10 mouse cellular contexts compared by ENCODE assay signal in genomic region chr11:82035356-82035755, GRCm38 (mm10). TPM values are rescaled to one million over a fixed set of nuclear protein-coding genes. Genes with fewer than 3 reads are reported as not detected.
DNase-seq lines count a peak whose midpoint lies in the region; ATAC-seq and TF ChIP-seq lines count a peak whose summit lies in the region.
"Had no signal": no experiment of that assay in that cellular context is flagged by ENCODE, and none has a peak within 500 bp of the region (broad histone marks: within the 10 kb centered on the region; RNA-seq: fewer than 3 reads in every experiment).

TSS of gene Ccl2 (plus strand) at chr11:82035571.

- H3K27me3 ChIP-seq in kidney, embryonic 15.5 days: no peaks in the 10 kb centered on the region
- H3K27me3 ChIP-seq: liver, embryonic 13.5 days had no signal

- H3K27ac ChIP-seq in kidney, embryonic 15.5 days: no peak within 1 kb of the TSS
- no peak within 1 kb of the TSS for H3K27ac ChIP-seq in bone marrow, adult 2 months (ENCODE audit: control insufficient read depth, insufficient read depth, low read depth, low read length, poor library complexity)
- H3K27ac ChIP-seq: liver, embryonic 13.5 days had no signal

- 34% methylated on average over 5 of the region's 5 CpGs for WGBS in kidney, embryonic 15.5 days
- WGBS in bone marrow, adult 2 months: 21% methylated on average over 5 of the region's 5 CpGs

- H3K9ac ChIP-seq in kidney, embryonic 15.5 days: no peak within 1 kb of the TSS
- H3K9ac ChIP-seq: liver, embryonic 13.5 days had no signal

- peaks cover 20% of the 10 kb centered on the region; the same call in 1 of the 2 replicates for H3K4me1 ChIP-seq in kidney, embryonic 15.5 days
- no peaks in the 10 kb centered on the region for H3K4me1 ChIP-seq in bone marrow, adult 2 months (ENCODE audit: control insufficient read depth, insufficient read depth, low read length)
- H3K4me1 ChIP-seq: liver, embryonic 13.5 days had no signal

- H3K4me2 ChIP-seq in kidney, embryonic 15.5 days: no peak within 1 kb of the TSS
- H3K4me2 ChIP-seq: liver, embryonic 13.5 days had no signal

- intact Hi-C loops in left cerebral cortex, postnatal 36 days (cut with DNase I): no loop called here

- TF ChIP-seq CTCF in bone marrow, adult 2 months (IDR thresholded peaks at IDR 0.05; ENCODE audit: control insufficient read depth, insufficient read depth, low read length): no peak

- H3K4me3 ChIP-seq in kidney, embryonic 15.5 days (replicated peaks): no peak within 1 kb of the TSS
- H3K4me3 ChIP-seq in bone marrow, adult 2 months (replicated peaks; ENCODE audit: control insufficient read depth, low read depth, low read length): no peak within 1 kb of the TSS
- H3K4me3 ChIP-seq: liver, embryonic 13.5 days had no signal

- peak; percentile 37; the same call in 1 of the 2 replicates for TF ChIP-seq POLR2A in bone marrow, adult 2 months (IDR thresholded peaks at IDR 0.05; ENCODE audit: borderline replicate concordance, control insufficient read depth, low read depth, low read length)

- H3K36me3 ChIP-seq in kidney, embryonic 15.5 days: no peaks in the 10 kb centered on the region
- H3K36me3 ChIP-seq: G1E; liver, embryonic 13.5 days had no signal

- H3K9me3 ChIP-seq in kidney, embryonic 15.5 days (replicated peaks): no peaks in the 10 kb centered on the region
- H3K9me3 ChIP-seq: liver, embryonic 13.5 days had no signal

- ATAC-seq in kidney, embryonic 15.5 days (replicated peaks; ENCODE audit: low FRiP score): no peak
- peak; percentile 92 for ATAC-seq in hematopoietic stem cell, adult 5-6 weeks (replicated peaks in 1 of 2; ENCODE audit: insufficient read depth in 1 of 2, low FRiP score in 2 of 2, low TSS enrichment in 1 of 2, low read depth in 1 of 2, poor library complexity in 2 of 2, severe bottlenecking in 2 of 2)
- no peak; the same call in 1 of the 2 replicates for ATAC-seq in erythroid progenitor cell, adult 5-6 weeks (replicated peaks; ENCODE audit: low FRiP score, poor library complexity, severe bottlenecking)

- peak; percentile 59 for DNase-seq in kidney, adult 11 months
- peak; percentile 84 for DNase-seq in gastrocnemius, adult 18-20 months (ENCODE audit: low spot score)
- peak; percentile 24 to 29 for DNase-seq in left cerebral cortex, postnatal 36 days (ENCODE audit: low spot score in 2 of 2)
- DNase-seq in ovary, postnatal 14 days (ENCODE audit: low spot score): peak; percentile 31
- DNase-seq: liver, embryonic 13.5 days had no signal

RNA-seq across cellular contexts. Expression of gene Ccl2, which starts in this region (rescaled TPM):
- polyA plus RNA-seq in kidney, embryonic 15.5 days (2015; fragmentation: Nextera tagmentation; extraction: Ambion mirVana): 1.6 TPM in 2 replicates
- polyA plus RNA-seq in bone marrow, adult 2 months (2011; ENCODE audit: insufficient read depth, insufficient read length, low replicate concordance, missing spikeins): 14.5 TPM in 1 of 2 replicates, not detected in the other
- 1 to 10 TPM in 1 of 2 experiments, under 1 TPM in 1; 0.48 to 1.5 TPM for total RNA-seq in gastrocnemius, adult 18-20 months (2021)
- total RNA-seq in hematopoietic stem cell, adult 5-6 weeks (2017): 3.8 and 5.8 TPM in 2 replicates
- not detected for total RNA-seq in left cerebral cortex, postnatal 36 days (2021)
- not detected in 2 replicates for total RNA-seq in erythroid progenitor cell, adult 5-6 weeks (2015; ENCODE audit: low replicate concordance)
- 0.51 TPM in 1 of 2 replicates, not detected in the other for total RNA-seq in erythroid progenitor cell, adult 5-6 weeks (2017; ENCODE audit: low replicate concordance)
- total RNA-seq: G1E had no signal
- polyA plus RNA-seq: G1E had no signal

Comparison
In these comparisons a context has a peak if more than half of its experiments do, and no peak if none do; other contexts are left out.
1. Peak in DNase-seq in left cerebral cortex, postnatal 36 days; RNA of the gene not detected or under 1 TPM.
2. DNase-seq: peak in every context shown above with its lines; median percentile 84 in gastrocnemius, adult 18-20 months; 59 in kidney, adult 11 months; 31 in ovary, postnatal 14 days; 26 in left cerebral cortex, postnatal 36 days.
3. ATAC-seq: peak in hematopoietic stem cell, adult 5-6 weeks (2 of 2); none in kidney, embryonic 15.5 days (single experiment) and erythroid progenitor cell, adult 5-6 weeks (single experiment).